In the genomic region with DNA sequence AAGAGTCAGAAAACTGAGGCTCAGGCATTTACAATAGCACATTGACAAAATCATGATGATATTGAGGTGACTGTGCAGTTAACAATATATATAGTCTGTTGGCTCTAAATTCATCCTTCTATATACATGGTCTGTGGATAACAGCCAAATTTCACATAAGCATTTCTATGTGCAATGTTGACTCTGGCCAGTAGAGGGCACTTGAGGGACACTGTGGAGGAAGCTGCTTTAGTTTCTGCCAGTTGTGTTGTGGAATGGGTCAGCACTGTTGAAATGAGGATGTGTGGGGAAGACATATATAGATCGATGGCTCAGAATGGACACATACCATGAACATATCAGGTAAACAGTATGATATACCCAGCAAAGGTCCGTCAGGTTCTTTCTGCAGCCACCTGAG, we compare ENCODE assay signal across 8 mouse cellular contexts. TPM values are rescaled to one million over a fixed set of nuclear protein-coding genes. Genes with fewer than 3 reads are reported as not detected.
DNase-seq lines count a peak whose midpoint lies in the region; ATAC-seq lines count a peak whose summit lies in the region.
"Had no signal": no experiment of that assay in that cellular context is flagged by ENCODE, and none has a peak within 500 bp of the region (broad histone marks: within the 10 kb centered on the region; RNA-seq: fewer than 3 reads in every experiment).

No protein-coding gene starts in this region.

- DNase-seq in midbrain, embryonic 11.5 days (ENCODE audit: low spot score, missing footprints), result peak; percentile 92
- peak; percentile 4 for DNase-seq in WW6 (ENCODE audit: low read depth, low spot score)
- DNase-seq in cerebellum, adult 18-20 months, result peak; percentile 13 to 49
- peak; percentile 8 for DNase-seq in gastrocnemius, postnatal 14 days
- peak; percentile 2 to 6 for DNase-seq in left cerebral cortex, adult 8-10 months (ENCODE audit: low spot score in 2 of 2)
- DNase-seq in right cerebral cortex, adult 2 months (ENCODE audit: low spot score in 2 of 2), result peak; percentile 50 to 73

- ATAC-seq in midbrain, embryonic 11.5 days (ENCODE audit: low FRiP score), result no peak
- no peak for ATAC-seq in midbrain, embryonic 15.5 days (replicated peaks)

- no peaks in the 10 kb centered on the region for H3K36me3 ChIP-seq in midbrain, embryonic 11.5 days (ENCODE audit: control insufficient read depth, insufficient read depth, low read length)
- no peaks in the 10 kb centered on the region for H3K36me3 ChIP-seq in midbrain, embryonic 15.5 days (replicated peaks)
- H3K36me3 ChIP-seq: neural tube, embryonic 12.5 days had no signal

- H3K4me2 ChIP-seq in midbrain, embryonic 11.5 days, result no peak overlapping the region
- no peak overlapping the region for H3K4me2 ChIP-seq in midbrain, embryonic 15.5 days
- H3K4me2 ChIP-seq: neural tube, embryonic 12.5 days had no signal

- H3K9ac ChIP-seq in midbrain, embryonic 11.5 days (ENCODE audit: low read length), result no peak overlapping the region
- H3K9ac ChIP-seq in midbrain, embryonic 15.5 days, result no peak overlapping the region
- H3K9ac ChIP-seq: neural tube, embryonic 12.5 days had no signal

- no peak overlapping the region for H3K4me3 ChIP-seq in midbrain, embryonic 11.5 days (ENCODE audit: low read depth, low read length)
- H3K4me3 ChIP-seq in midbrain, embryonic 15.5 days, result no peak overlapping the region
- H3K4me3 ChIP-seq: neural tube, embryonic 12.5 days had no signal

- WGBS in midbrain, embryonic 11.5 days, result 74% methylated on average over 2 of the region's 2 CpGs
- WGBS in midbrain, embryonic 15.5 days, result 80% methylated on average over 2 of the region's 2 CpGs

- H3K9me3 ChIP-seq in midbrain, embryonic 11.5 days (ENCODE audit: control insufficient read depth, low read length), result no peaks in the 10 kb centered on the region
- no peaks in the 10 kb centered on the region for H3K9me3 ChIP-seq in midbrain, embryonic 15.5 days
- H3K9me3 ChIP-seq: neural tube, embryonic 12.5 days had no signal

- H3K4me1 ChIP-seq in midbrain, embryonic 11.5 days (ENCODE audit: control insufficient read depth, insufficient read depth, low read length), result no peaks in the 10 kb centered on the region
- H3K4me1 ChIP-seq in midbrain, embryonic 15.5 days, result no peaks in the 10 kb centered on the region
- H3K4me1 ChIP-seq: neural tube, embryonic 12.5 days had no signal

- intact Hi-C loops in gastrocnemius, postnatal 14 days (cut with DNase I; ENCODE audit: low total_unique reads), result no loop called here

- no peak overlapping the region for H3K27ac ChIP-seq in midbrain, embryonic 11.5 days (ENCODE audit: low read depth, low read length)
- H3K27ac ChIP-seq in midbrain, embryonic 15.5 days, result no peak overlapping the region
- H3K27ac ChIP-seq: neural tube, embryonic 12.5 days had no signal

- no peaks in the 10 kb centered on the region for H3K27me3 ChIP-seq in midbrain, embryonic 11.5 days (ENCODE audit: control insufficient read depth, insufficient read depth, low read length)
- H3K27me3 ChIP-seq in midbrain, embryonic 15.5 days (replicated peaks), result no peaks in the 10 kb centered on the region
- H3K27me3 ChIP-seq: neural tube, embryonic 12.5 days had no signal

RNA-seq across cellular contexts. Expression of gene Hs6st2, which starts 54.8 kb away (rescaled TPM):
- 11.4 and 11.6 TPM in 2 replicates for polyA plus RNA-seq in midbrain, embryonic 11.5 days (2014; fragmentation: Nextera tagmentation; extraction: Ambion mirVana)
- polyA plus RNA-seq in midbrain, embryonic 15.5 days (2015; fragmentation: Nextera tagmentation; extraction: Ambion mirVana), result 21.6 and 24.9 TPM in 2 replicates
- total RNA-seq in gastrocnemius, postnatal 14 days (2021), result 10 to 100 TPM; 11.7 to 20.9 TPM
- 10 to 100 TPM; 44.0 to 51.9 (median 50.5) TPM for total RNA-seq in left cerebral cortex, adult 8-10 months (2022)

Comparison
In these comparisons a context has a peak if more than half of its experiments do, and no peak if none do; other contexts are left out.
1. DNase-seq: peak in every context shown above with its lines; median percentile 92 in midbrain, embryonic 11.5 days; 62 in right cerebral cortex, adult 2 months; 31 in cerebellum, adult 18-20 months; 8 in gastrocnemius, postnatal 14 days; 4 in WW6; 4 in left cerebral cortex, adult 8-10 months.